Mouse (Mus musculus) natural killer cell, adult 2 months (primary cell): ENCODE results near the gene Lmbr1l.
"Not testable (repeated sequence)": the region's sequence is repeated elsewhere in the genome, so short reads cannot be mapped to it uniquely, and the experiment has no call there.

ENCODE experiments used
- DNase-seq, 2 experiments: peaks; one replicate each; pipeline ENCODE4 v3.0.0; 2022; ENCODE audit warnings: low spot score in 2 of 2

The Lmbr1l gene

GRCm38 (mm10) chr15:98917538-98918498, at the start of gene Lmbr1l:
Lmbr1l (minus strand) TSS chr15:98918231.
- DNase-seq, result peak; percentile 99

GRCm38 (mm10) chr15:98959531-98959930, 41.5 kb upstream of the Lmbr1l start:
- no peak for DNase-seq

- DNase-seq, result no peak
Observed at GRCm38 (mm10) chr15:98958901-98959420, 40.9 kb upstream of the Lmbr1l start.

GRCm38 (mm10) chr15:98957475-98957874, 39.4 kb upstream of the Lmbr1l start:
- DNase-seq, result no peak

- no peak for DNase-seq
Observed at GRCm38 (mm10) chr15:98956000-98956399, 38.0 kb upstream of the Lmbr1l start.

- DNase-seq, result no peak
Observed at GRCm38 (mm10) chr15:98955324-98955723, 37.3 kb upstream of the Lmbr1l start.

- no peak for DNase-seq
Observed at GRCm38 (mm10) chr15:98954425-98955253, 36.6 kb upstream of the Lmbr1l start.

GRCm38 (mm10) chr15:98953401-98954356, 35.6 kb upstream of the Lmbr1l start, which contains the start of the genes Gm49450 and Tuba1a:
Gm49450 (minus strand) TSS chr15:98953551.
Tuba1a (minus strand) TSS chr15:98953703.
- DNase-seq, result peak; percentile 96 to 97

- DNase-seq, result no peak
Observed at GRCm38 (mm10) chr15:98952751-98953400, 34.8 kb upstream of the Lmbr1l start.

- DNase-seq, result no peak
Observed at GRCm38 (mm10) chr15:98952063-98952455, 34.0 kb upstream of the Lmbr1l start.

GRCm38 (mm10) chr15:98951122-98952062, 33.4 kb upstream of the Lmbr1l start:
- DNase-seq, result not testable (repeated sequence)

GRCm38 (mm10) chr15:98949607-98949892, 31.5 kb upstream of the Lmbr1l start:
- no peak for DNase-seq

- DNase-seq, result no peak
Observed at GRCm38 (mm10) chr15:98948857-98949606, 31.0 kb upstream of the Lmbr1l start.

GRCm38 (mm10) chr15:98948382-98948781, 30.4 kb upstream of the Lmbr1l start:
- DNase-seq, result no peak

GRCm38 (mm10) chr15:98947884-98948283, 29.9 kb upstream of the Lmbr1l start:
- DNase-seq, result no peak

- DNase-seq, result no peak
Observed at GRCm38 (mm10) chr15:98943133-98943532, 25.1 kb upstream of the Lmbr1l start.

GRCm38 (mm10) chr15:98942081-98942480, 24.1 kb upstream of the Lmbr1l start:
- DNase-seq, result no peak

- DNase-seq, result no peak
Observed at GRCm38 (mm10) chr15:98941539-98941938, 23.5 kb upstream of the Lmbr1l start.

- no peak for DNase-seq
Observed at GRCm38 (mm10) chr15:98940816-98941215, 22.8 kb upstream of the Lmbr1l start.
